Mouse (Mus musculus) cerebellum, adult 2 months (tissue): ENCODE results near the gene Rcor1. TPM values are rescaled to one million over a fixed set of nuclear protein-coding genes. Genes with fewer than 3 reads are reported as not detected.

Experiments
- DNase-seq, 2 experiments: peaks; one replicate each; pipeline ENCODE4 v3.0.0; 2021
- H3K27ac ChIP-seq: fragments of 200-500 bp; 2 replicates; pipeline ENCODE4 v1.5.1; 2012; ENCODE audit warnings: low read length, control low read depth, inconsistent platforms; ENCODE audit not compliant: insufficient read depth
- H3K27me3 ChIP-seq: fragments of 200-500 bp; 2 replicates; pipeline ENCODE4 v1.6.1; 2012; ENCODE audit warnings: inconsistent platforms, mild to moderate bottlenecking, low read length, moderate library complexity; ENCODE audit not compliant: control insufficient read depth, insufficient read depth
- H3K4me1 ChIP-seq: fragments of 200-500 bp; 2 replicates; pipeline ENCODE4 v1.6.1; 2011; ENCODE audit warnings: low read length; ENCODE audit not compliant: control insufficient read depth, insufficient read depth
- H3K4me3 ChIP-seq: fragments of 200-500 bp; replicated peaks from 2 replicates; pipeline ENCODE3; 2011; ENCODE audit warnings: mild to moderate bottlenecking, low read depth, low read length, control low read depth; ENCODE audit not compliant: insufficient read depth
- CTCF ChIP-seq: fragments of 200-500 bp; IDR thresholded peaks from 2 replicates; pipeline ENCODE4 v1.5.1; 2011; ENCODE audit warnings: low read depth, mild to moderate bottlenecking, control low read depth, low read length, moderate library complexity, borderline replicate concordance; ENCODE audit not compliant: insufficient read depth
- POLR2A ChIP-seq: fragments of 200-500 bp; IDR thresholded peaks from 2 replicates; pipeline ENCODE4 v1.6.1; 2011; ENCODE audit warnings: low read length, control low read depth, borderline replicate concordance; ENCODE audit not compliant: insufficient read depth
- WGBS: fragments of 180-500 bp; shearing (Covaris S2); methylation state at CpG from one replicate; pipeline ENCODE4 v1.1.7; 2018; 5-methylcytosine and 5-hydroxymethylcytosine counted together
- polyA plus RNA-seq: library from polyadenylated mRNA; depleted of rRNA; stranded (reverse); fragments of >200 nt; gene quantifications from 2 replicates; pipeline ENCODE4 v1.2.3, GENCODE M21; 2012

Gene Rcor1
- polyA plus RNA-seq, 1 experiment: 15.8 TPM

DNA sequence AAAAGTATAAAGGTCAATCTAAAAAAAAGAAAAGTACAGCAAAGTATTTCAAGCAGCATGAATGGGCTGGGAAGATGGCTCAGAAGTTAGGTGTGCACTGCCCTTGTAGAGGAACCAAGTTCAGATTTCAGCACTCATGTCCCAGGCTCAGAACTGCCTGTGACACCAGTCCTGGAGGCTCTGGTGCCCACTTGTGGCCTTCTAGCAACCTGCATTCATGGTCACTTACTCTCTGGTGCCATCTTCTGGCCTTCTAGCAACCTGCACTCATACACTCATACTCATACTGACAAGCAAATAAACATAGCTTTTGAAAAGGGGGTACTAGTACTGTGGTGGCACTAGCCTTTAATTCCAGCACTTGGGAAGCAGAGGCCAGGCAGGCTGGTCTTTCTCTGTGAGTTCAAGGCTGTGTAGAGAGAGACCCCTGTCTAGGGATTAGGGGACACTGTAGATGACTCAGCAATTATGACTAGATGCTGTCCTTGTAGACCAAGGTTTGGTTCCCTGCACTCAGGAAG is 83.2 kb downstream of the Rcor1 start:
- Histone ChIP-seq H3K27me3 (no peaks in the 10 kb centered on the region), H3K27ac (no peak overlapping the region), H3K4me3 (no peak overlapping the region), H3K4me1 (peaks cover 27% of the 10 kb centered on the region)
- TF ChIP-seq POLR2A: no peak
- TF ChIP-seq CTCF: peak; percentile 49
- DNase-seq: no peak

GRCm38 (mm10) chr12:111124601-111125260 is 85.6 kb downstream of the Rcor1 start:
- Histone ChIP-seq H3K4me3 (no peak overlapping the region), H3K4me1 (peaks cover 16% of the 10 kb centered on the region), H3K27me3 (no peaks in the 10 kb centered on the region), H3K27ac (no peak overlapping the region)
- 83% methylated on average over 14 of the region's 14 CpGs for WGBS
- no peak for DNase-seq
- TF ChIP-seq POLR2A: no peak
- no peak for TF ChIP-seq CTCF

DNA sequence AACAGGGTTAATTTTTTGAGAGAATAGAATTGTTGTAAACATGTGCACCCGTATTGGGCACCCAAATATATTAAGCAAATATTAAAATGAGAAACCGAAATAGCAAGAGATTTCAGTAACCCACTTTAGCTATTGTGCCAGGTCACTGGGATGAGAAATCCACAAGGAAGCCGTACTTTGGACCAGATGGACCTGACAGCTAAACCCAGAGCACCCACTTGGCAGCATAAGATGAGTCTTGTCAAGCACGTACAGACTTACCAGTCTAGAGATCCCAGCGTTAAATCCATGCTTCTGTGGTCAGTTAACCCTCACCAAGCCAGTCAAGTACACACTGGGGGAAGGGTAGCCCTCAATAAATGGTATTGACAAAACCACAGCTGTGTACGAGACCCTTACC is 86.5 kb downstream of the Rcor1 start:
- no peak overlapping the region for H3K27ac ChIP-seq
- TF ChIP-seq POLR2A: no peak
- TF ChIP-seq CTCF: no peak
- WGBS: 42% methylated on average over 6 of the region's 6 CpGs
- no peaks in the 10 kb centered on the region for H3K27me3 ChIP-seq
- peak in 1 of 2 experiments; percentile 42 for DNase-seq
- no peak overlapping the region for H3K4me3 ChIP-seq
- peaks cover 8% of the 10 kb centered on the region for H3K4me1 ChIP-seq

DNA sequence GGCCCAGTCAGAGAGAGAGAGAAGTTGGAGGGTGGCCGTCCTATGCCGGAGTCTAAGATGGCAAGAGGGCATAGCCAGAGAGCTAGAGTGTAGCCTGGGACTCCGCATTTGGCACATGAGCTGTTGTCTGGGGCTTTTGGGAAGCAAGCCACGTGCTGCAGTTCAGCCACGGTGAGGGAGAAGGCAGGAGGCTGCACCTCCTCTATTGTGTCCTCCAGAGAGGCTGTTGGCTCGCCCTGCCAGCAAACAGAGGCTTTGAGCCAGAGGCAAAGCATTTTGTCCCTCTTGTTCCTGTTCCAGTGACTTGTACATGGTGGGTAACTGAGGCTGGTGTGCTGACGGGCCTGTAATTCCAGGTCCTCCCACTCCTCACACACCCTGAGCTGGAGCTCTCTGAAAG is 95.0 kb downstream of the Rcor1 start:
- 42% methylated on average over 7 of the region's 7 CpGs for WGBS
- Histone ChIP-seq H3K4me1 (peaks cover 8% of the 10 kb centered on the region), H3K27ac (no peak overlapping the region), H3K27me3 (no peaks in the 10 kb centered on the region), H3K4me3 (no peak overlapping the region)
- no peak for TF ChIP-seq CTCF
- no peak for TF ChIP-seq POLR2A
- peak; percentile 64 to 69 for DNase-seq

DNA sequence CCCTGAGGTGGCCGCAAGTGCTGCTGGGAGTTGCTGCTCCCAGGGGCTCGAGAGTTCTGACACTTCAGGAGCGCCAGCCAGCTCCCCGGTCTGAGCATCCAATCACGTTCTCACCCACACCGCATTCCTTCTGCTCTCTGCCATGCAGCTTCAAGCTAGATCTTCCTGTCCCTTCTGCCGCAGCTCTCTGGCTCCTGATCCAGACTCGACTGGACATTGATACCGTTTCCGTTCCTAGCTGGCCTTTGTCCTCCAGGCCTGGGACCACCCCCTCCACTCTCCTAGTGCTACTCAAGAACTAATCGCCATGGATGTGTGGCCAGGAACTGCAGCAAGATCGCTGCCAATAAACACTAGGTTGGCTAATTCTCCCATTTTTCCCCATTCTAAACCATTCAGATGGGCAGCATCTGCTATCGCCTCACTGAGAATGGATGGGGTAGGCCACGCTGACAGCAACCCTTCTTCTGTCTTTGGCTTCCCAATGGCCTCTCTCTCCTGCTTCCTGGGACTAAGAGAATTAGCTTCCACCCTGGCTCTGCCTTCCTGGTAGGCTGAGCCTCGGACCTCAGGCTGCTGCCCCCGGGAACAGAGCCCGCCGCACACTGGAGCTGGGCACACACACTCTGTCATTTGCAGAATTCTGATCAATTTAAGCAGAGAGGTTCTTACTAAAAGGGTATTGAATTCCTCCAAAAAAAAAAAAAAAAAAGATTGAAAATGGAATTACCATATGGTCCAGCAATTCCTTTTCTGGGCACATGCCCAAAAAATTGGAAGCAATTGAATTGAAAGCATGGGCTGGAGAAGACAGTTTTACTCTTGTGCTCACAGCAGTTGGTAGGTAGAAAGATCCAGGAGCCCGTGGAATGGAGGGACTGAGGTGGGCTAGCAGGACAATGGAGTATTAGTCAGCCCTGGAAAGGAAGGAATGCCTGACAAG is 95.9 kb downstream of the Rcor1 start:
- peak; percentile 37 to 50 for DNase-seq
- no peak for TF ChIP-seq POLR2A
- no peak for TF ChIP-seq CTCF
- 27% methylated on average over 19 of the region's 19 CpGs for WGBS
- H3K4me1 ChIP-seq: peaks cover 8% of the 10 kb centered on the region
- H3K27ac ChIP-seq: no peak overlapping the region
- no peaks in the 10 kb centered on the region for H3K27me3 ChIP-seq
- H3K4me3 ChIP-seq: no peak overlapping the region

DNA sequence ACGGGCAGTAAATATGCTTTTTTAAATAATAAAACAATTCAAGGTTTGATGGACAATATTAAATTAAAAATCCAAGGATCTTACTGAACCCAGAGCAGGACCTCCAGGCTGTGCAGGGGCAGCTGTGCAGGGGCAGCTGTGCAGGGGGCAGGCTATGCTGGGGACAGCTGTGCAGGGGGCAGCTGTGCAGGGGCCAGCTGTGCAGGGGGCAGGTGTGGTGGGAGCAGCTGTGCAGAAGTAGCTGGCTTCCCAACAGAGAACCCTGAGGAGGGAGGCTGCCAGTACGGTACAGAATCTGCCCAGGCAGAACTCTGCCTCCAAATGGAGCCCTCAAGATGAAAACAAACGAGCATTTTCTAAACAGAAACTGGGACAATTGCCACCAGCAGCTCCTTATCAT is 96.8 kb downstream of the Rcor1 start:
- no peak overlapping the region for H3K27ac ChIP-seq
- no peaks in the 10 kb centered on the region for H3K27me3 ChIP-seq
- TF ChIP-seq CTCF: no peak
- no peak for TF ChIP-seq POLR2A
- 82% methylated on average over 3 of the region's 3 CpGs for WGBS
- DNase-seq: no peak
- H3K4me3 ChIP-seq: no peak overlapping the region
- H3K4me1 ChIP-seq: peaks cover 8% of the 10 kb centered on the region

GRCm38 (mm10) chr12:111137079-111137478 is 97.9 kb downstream of the Rcor1 start:
- DNase-seq: no peak
- Histone ChIP-seq H3K4me1 (peaks cover 8% of the 10 kb centered on the region), H3K4me3 (no peak overlapping the region), H3K27ac (no peak overlapping the region), H3K27me3 (no peaks in the 10 kb centered on the region)
- WGBS: 90% methylated on average over 2 of the region's 2 CpGs
- TF ChIP-seq POLR2A: no peak
- TF ChIP-seq CTCF: peak; percentile 37; the same call in 1 of the 2 replicates
